Mouse (Mus musculus) kidney, postnatal 0 days (tissue): Measurements from ENCODE around the gene Sobp. TPM values are rescaled to one million over a fixed set of nuclear protein-coding genes. Genes with fewer than 3 reads are reported as not detected.
A peak's percentile ranks its signal among the peaks of the same experiment; 100 is the strongest.

ENCODE experiments used
- ATAC-seq: fragments of 200-750 bp; cut with Nextera tagmentation; replicated peaks from 2 replicates; pipeline ENCODE4 v1.8.0; 2017; ENCODE audit warnings: low read depth, moderate number of reproducible peaks, moderate TSS enrichment, moderate library complexity; ENCODE audit not compliant: low FRiP score
- DNase-seq: peaks from one replicate; pipeline ENCODE4 v3.0.0-alpha.2; 2016; ENCODE audit warnings: low spot score
- H3K27ac ChIP-seq: fragments of 300-500 bp; sonication (generic); 2 replicates; pipeline ENCODE4 v1.5.1; 2014; ENCODE audit warnings: mild to moderate bottlenecking
- H3K27me3 ChIP-seq: fragments of 300-500 bp; sonication (generic); 2 replicates; pipeline ENCODE4 v1.6.1; 2014; ENCODE audit warnings: low read length, mixed read lengths; ENCODE audit not compliant: insufficient read depth
- H3K36me3 ChIP-seq: fragments of 300-500 bp; sonication (generic); 2 replicates; pipeline ENCODE4 v1.6.1; 2014; ENCODE audit warnings: low read length, mixed read lengths; ENCODE audit not compliant: insufficient read depth
- H3K4me1 ChIP-seq: fragments of 300-500 bp; sonication (generic); replicated peaks from 2 replicates; pipeline ENCODE4 v1.6.1; 2014; ENCODE audit warnings: antibody characterized with exemption, low read length, mixed read lengths; ENCODE audit not compliant: insufficient read depth
- H3K4me2 ChIP-seq: fragments of 300-500 bp; sonication (generic); 2 replicates; pipeline ENCODE4 v1.6.1; 2014; ENCODE audit warnings: mild to moderate bottlenecking, low read length, moderate library complexity, mixed read lengths
- H3K4me3 ChIP-seq: fragments of 300-500 bp; sonication (generic); replicated peaks from 2 replicates; pipeline ENCODE4 v1.5.1; 2014; ENCODE audit warnings: low read depth, low read length
- H3K9ac ChIP-seq: fragments of 300-500 bp; sonication (generic); 2 replicates; pipeline ENCODE4 v1.6.1; 2014; ENCODE audit warnings: low read depth, low read length
- H3K9me3 ChIP-seq: fragments of 300-500 bp; sonication (generic); replicated peaks from 2 replicates; pipeline ENCODE4 v1.6.1; 2016; ENCODE audit warnings: low read length, inconsistent platforms, mixed read lengths
- CTCF ChIP-seq: IDR thresholded peaks from 2 replicates; pipeline ENCODE4 v1.5.1; 2016; ENCODE audit warnings: antibody characterized with exemption, low read depth, mild to moderate bottlenecking, moderate library complexity
- WGBS: fragments of 180-500 bp; shearing (Covaris S2); extraction: QIAGEN DNeasy Blood & Tissue Kit; methylation state at CpG from one replicate; pipeline ENCODE4 v1.1.7; 2014; 5-methylcytosine and 5-hydroxymethylcytosine counted together
- polyA plus RNA-seq: library from polyadenylated mRNA; unstranded; fragments of >200 nt; fragmentation: Nextera tagmentation; extraction: Ambion mirVana; gene quantifications from 2 replicates; pipeline ENCODE4 v1.2.1, GENCODE M21; 2015

The Sobp gene
- polyA plus RNA-seq, 1 experiment from 2014 or later = 1.2 TPM

DNA sequence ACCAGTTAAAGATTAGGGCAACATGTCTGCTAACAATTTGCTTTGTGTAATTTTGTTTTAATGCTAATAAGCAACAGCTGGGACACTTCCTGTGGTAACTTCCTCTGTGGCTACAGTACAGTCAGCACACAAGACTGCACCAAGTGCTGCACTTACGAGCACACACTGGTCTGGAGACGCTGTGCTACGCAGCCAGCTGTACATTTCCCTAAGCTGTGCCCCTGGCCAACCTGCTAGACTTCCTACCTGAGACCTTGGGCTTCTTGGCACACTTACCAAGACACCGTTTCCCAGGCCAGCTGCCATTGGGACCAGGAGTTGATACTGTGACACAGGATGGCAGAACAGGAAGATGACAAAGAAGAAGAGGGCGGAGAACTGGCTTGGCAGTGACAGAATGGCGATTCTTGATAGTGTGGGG, 212.1 kb downstream of the Sobp start:
- TF ChIP-seq CTCF = no peak
- WGBS = 77% methylated on average over 6 of the region's 6 CpGs
- Histone ChIP-seq H3K9me3 (no peaks in the 10 kb centered on the region), H3K36me3 (no peaks in the 10 kb centered on the region), H3K4me3 (no peak overlapping the region), H3K9ac (no peak overlapping the region), H3K4me2 (no peak overlapping the region), H3K27ac (peak overlapping the region; percentile 80; the same call in 1 of the 2 replicates), H3K27me3 (no peaks in the 10 kb centered on the region), H3K4me1 (0 out of 2 replicates have a peak, but pooled peaks cover 2% of the 10 kb centered on the region)
- DNase-seq (peak; percentile 88), ATAC-seq (0 out of 2 replicates have a peak, but pooled peaks have one; percentile 52)

DNA sequence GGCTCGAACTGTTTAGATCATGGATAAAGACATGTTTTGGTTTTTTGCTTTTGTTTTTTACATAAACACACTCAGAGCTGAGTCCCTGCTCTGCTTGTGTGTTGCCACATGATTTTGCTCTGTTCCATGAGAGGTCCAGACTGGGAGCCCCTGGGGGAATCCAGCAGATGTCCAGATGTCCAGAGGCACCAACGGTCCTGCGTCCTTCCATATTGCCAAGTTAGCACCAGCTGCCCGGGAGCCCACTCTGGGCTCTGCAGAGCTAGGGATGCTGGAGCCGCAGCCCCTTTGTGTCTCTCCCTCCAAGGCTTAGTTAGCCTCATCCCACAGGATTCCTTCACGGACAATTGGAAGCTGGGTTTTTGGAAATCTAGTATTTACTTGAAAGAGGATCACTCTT, 212.6 kb downstream of the Sobp start:
- no peak for TF ChIP-seq CTCF
- Histone ChIP-seq H3K36me3 (no peaks in the 10 kb centered on the region), H3K4me2 (no peak overlapping the region), H3K4me1 (0 out of 2 replicates have a peak, but pooled peaks cover 2% of the 10 kb centered on the region), H3K27ac (peak overlapping the region; percentile 80; the same call in 1 of the 2 replicates), H3K9ac (no peak overlapping the region), H3K27me3 (no peaks in the 10 kb centered on the region), H3K4me3 (no peak overlapping the region), H3K9me3 (no peaks in the 10 kb centered on the region)
- WGBS = 51% methylated on average over 6 of the region's 6 CpGs
- ATAC-seq (no peak), DNase-seq (no peak)

DNA sequence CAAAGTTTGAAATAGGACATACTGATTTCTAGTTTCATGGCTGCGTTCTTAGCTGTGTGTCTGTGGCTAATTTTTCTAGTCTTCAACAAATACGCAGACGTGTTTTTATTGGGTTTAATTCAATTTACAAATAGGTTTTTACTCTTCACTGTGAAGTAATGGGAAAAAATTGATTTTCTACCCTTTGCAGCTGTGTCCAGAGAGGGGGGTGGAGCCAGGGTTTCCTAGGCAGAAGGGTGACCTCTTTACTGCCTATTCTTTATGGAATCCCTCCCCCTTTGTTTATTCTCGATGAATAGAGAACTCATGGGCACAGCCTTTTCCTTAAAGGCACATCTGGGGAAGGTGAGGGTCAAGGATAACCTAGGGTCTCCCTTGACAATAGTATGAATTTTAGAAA, 215.6 kb downstream of the Sobp start:
- Histone ChIP-seq H3K4me2 (peak overlapping the region; percentile 59; the same call in 1 of the 2 replicates), H3K27ac (no peak overlapping the region), H3K4me1 (0 out of 2 replicates have a peak, but pooled peaks cover 2% of the 10 kb centered on the region), H3K9ac (no peak overlapping the region), H3K4me3 (no peak overlapping the region), H3K9me3 (no peaks in the 10 kb centered on the region), H3K36me3 (no peaks in the 10 kb centered on the region), H3K27me3 (no peaks in the 10 kb centered on the region)
- DNase-seq (no peak), ATAC-seq (no peak; the same call in 1 of the 2 replicates)
- WGBS = 46% methylated on average over 4 of the region's 4 CpGs
- no peak for TF ChIP-seq CTCF

DNA sequence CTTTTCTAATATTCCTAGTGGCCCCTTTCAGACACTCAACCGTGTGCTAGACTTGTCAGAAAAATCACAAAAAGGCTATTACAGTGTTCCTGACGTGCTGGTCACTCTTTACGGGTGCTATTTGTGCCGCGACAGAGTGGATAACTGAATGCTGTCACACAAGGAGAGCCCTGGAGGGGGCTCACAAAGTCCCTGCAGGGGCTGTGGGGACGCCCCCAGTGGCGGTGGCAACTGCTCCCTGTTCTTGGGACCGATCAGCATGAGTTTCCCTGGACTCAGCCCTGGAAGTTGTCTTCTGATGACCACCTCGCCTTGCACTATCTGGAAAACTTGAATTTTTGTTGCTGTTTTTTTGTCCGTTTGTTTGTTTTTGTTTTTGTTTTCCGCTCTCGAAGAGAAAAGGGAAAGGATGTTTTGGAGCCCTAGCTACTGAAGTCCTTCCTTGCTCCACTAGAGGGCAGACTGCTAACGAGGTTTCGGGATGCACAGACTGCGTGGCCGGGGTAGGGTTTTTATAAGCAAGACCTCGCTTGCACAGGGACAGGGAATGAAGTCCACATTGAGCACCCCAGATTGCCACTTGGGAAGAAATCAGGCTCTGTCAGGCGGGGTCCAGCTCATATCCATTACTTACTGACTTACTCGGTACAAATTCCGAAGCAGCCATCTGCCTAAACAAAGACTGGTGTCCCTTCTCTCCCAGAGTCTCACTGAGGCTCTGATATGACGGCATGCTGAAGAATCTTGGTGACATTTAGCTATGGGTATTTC, 216.3 kb downstream of the Sobp start:
- Histone ChIP-seq H3K4me1 (0 out of 2 replicates have a peak, but pooled peaks cover 2% of the 10 kb centered on the region), H3K27ac (peak overlapping the region; percentile 62), H3K9me3 (no peaks in the 10 kb centered on the region), H3K27me3 (no peaks in the 10 kb centered on the region), H3K36me3 (no peaks in the 10 kb centered on the region), H3K4me3 (peak overlapping the region; percentile 33), H3K9ac (peak overlapping the region; percentile 42), H3K4me2 (peak overlapping the region; percentile 59)
- TF ChIP-seq CTCF = peak; percentile 88
- WGBS = 5% methylated on average over 21 of the region's 21 CpGs
- DNase-seq = peak; percentile 93
- peak; percentile 56 for ATAC-seq

DNA sequence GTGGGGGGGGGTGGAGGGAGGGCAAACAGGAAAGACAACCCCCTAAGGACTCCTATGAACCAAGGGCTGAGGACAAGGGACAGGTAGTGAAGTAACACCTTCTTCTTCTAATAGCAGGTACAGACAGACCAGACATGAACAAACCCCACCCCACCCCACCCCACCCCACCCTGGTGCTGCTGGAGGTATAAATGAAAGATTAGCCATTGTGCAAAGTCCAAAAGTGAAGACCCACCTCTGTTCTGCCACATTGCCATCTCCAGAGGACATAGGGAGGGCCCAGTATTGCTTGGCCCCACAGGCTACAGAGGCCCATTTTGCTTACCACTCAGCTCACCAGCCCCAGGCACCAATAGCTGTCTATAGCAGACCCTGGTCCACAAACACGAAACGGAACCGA, 219.1 kb downstream of the Sobp start:
- H3K9me3 ChIP-seq = no peaks in the 10 kb centered on the region
- 88% methylated on average over 3 of the region's 3 CpGs for WGBS
- DNase-seq (no peak), ATAC-seq (no peak)
- no peaks in the 10 kb centered on the region for H3K27me3 ChIP-seq
- no peak for TF ChIP-seq CTCF
- no peak overlapping the region for H3K4me3 ChIP-seq
- no peak overlapping the region for H3K4me2 ChIP-seq
- H3K9ac ChIP-seq = no peak overlapping the region
- 0 out of 2 replicates have a peak, but pooled peaks cover 9% of the 10 kb centered on the region for H3K4me1 ChIP-seq
- no peak overlapping the region for H3K27ac ChIP-seq
- no peaks in the 10 kb centered on the region for H3K36me3 ChIP-seq

DNA sequence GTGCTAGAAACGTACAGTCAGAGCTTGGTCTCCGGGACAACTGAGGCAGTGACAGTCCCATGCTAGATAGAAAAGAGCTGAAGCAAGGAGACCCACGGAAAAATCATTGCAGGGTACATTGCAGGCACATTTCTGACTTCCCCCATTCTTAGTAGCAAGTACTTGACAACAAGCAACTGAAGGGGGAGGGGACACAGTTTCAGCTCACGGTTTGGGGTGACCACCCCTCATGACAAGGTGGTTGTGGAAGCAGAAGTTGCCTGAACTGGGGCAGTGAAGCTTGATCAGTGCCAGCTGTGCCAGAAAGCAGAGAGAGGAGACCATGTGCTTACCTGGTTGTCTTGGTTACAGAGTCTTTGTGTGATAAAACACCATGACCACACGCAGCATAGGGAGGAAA, 220.7 kb downstream of the Sobp start:
- WGBS = 68% methylated on average over 5 of the region's 5 CpGs
- Histone ChIP-seq H3K36me3 (no peaks in the 10 kb centered on the region), H3K27ac (no peak overlapping the region), H3K9me3 (no peaks in the 10 kb centered on the region), H3K4me1 (0 out of 2 replicates have a peak, but pooled peaks cover 7% of the 10 kb centered on the region), H3K9ac (no peak overlapping the region), H3K4me2 (no peak overlapping the region), H3K27me3 (no peaks in the 10 kb centered on the region), H3K4me3 (no peak overlapping the region)
- no peak for TF ChIP-seq CTCF
- ATAC-seq (no peak), DNase-seq (no peak)

Other genes starting within 250 kb of the Sobp start
- 0.62 and 0.68 TPM in 2 replicates for gene 9030612E09Rik, start 174 bp upstream of the Sobp start, polyA plus RNA-seq
- gene Pdss2, start 47.0 kb upstream of the Sobp start, polyA plus RNA-seq = 13.7 and 15.6 TPM in 2 replicates